Mouse (Mus musculus) brain, embryonic 14.5 days (tissue): ENCODE measurements at regions not wholly inside any gene's neighbourhood (a gene's known extent, or its start where the extent isn't known, plus 50 kb on each side); places are given as distances from the start of the nearest gene placed in this dataset.

Source experiments
- CTCF ChIP-seq: fragments of 200-500 bp; IDR thresholded peaks from 2 replicates; pipeline ENCODE4 v1.5.1; 2012; ENCODE audit warnings: inconsistent platforms, mild to moderate bottlenecking, moderate library complexity, borderline replicate concordance; ENCODE audit not compliant: insufficient read depth, insufficient read length; ENCODE audit errors: extremely low read depth
- POLR2A ChIP-seq: fragments of 200-500 bp; IDR thresholded peaks from 2 replicates; pipeline ENCODE4 v1.6.1; 2012; ENCODE audit warnings: mild to moderate bottlenecking, inconsistent platforms, borderline replicate concordance; ENCODE audit not compliant: poor library complexity, insufficient read depth, insufficient read length, severe bottlenecking; ENCODE audit errors: extremely low read depth

DNA sequence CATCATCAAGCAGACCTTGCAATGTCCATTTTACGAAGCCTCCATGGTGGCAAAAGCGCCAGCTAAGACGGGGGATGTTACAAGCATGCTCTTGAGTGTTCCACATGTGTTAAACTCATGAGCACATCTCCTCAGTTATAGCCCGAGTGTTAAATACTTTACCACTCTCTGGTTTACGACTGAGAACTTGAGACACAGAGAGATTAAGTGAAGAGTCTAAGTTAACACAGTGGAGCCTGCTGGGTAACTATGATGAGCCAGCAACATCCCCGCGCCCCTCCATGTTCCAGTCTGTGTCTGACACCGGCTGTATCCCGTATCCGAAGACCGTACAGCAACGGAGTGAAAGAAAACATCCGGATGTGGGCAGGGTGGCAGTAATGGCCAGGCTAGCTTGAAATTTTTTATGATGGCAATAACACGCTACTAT, 308.2 kb downstream of the Cbln4 start:
- TF ChIP-seq POLR2A (no peak), CTCF (no peak)
